Mouse (Mus musculus) gonadal fat pad, adult 2 months (tissue): ENCODE data around the gene Ddhd1. TPM values are rescaled to one million over a fixed set of nuclear protein-coding genes. Genes with fewer than 3 reads are reported as not detected.

Experiments used
- DNase-seq: peaks from one replicate; pipeline ENCODE4 v3.0.0-alpha.2; 2012; ENCODE audit warnings: low read depth
- polyA plus RNA-seq: library from polyadenylated mRNA; depleted of rRNA; stranded (reverse); fragments of >200 nt; gene quantifications from 2 replicates; pipeline ENCODE4 v1.2.3, GENCODE M21; 2012; rRNA removed

Ddhd1 gene
- polyA plus RNA-seq = 14.9 and 17.4 TPM in 2 replicates

DNA sequence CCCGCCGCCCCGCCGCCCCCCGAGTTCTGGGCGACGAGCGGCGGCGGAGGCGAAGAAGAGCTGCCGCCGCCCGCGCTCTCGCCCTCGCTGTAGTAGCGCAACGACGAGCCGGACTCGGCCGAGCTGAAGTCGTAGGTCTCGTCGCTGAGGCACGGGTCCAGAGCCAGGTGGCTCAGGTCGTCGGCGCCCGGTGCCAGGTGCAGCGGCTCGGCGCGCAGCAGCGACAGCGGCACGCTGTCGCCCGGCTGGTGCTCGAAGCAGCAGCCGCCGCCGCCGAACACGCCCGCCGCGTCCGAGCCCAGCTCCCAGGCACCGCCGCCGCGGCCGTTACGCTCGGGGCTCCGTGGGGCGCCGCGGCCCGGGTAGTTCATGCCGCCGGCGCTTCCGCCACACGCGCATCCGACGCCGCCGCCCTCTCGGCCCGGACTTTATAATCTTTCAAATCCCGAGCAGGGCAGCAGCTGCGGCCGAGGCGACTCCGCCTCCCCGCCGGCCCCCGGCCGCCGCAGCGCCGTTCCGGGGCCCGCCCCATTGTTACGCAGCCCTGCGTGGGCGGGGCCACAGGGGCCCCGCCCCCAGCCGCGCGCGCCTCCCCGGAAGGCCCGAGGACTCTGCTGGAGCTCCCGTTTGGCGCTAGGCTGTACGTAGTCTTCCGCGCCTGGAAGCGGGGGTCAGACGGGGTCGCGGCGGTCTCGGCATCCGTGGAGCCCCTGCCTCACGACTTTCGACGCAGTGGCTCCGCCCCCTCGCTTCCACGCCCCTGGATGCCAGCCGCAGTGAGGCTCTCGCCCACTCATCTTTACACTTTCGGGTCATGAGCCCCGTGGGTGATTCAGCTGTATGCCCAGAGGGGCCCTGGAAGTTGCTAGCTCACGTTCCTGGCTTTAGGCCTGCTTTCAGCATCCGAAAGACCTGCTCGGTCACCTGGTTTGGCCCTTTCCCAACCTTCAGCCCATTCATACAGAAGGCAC, at the start of gene Ddhd1:
Gene Ddhd1 (minus strand): TSS at position 503 of the 971 bp plus-strand sequence.
- no peak for DNase-seq

DNA sequence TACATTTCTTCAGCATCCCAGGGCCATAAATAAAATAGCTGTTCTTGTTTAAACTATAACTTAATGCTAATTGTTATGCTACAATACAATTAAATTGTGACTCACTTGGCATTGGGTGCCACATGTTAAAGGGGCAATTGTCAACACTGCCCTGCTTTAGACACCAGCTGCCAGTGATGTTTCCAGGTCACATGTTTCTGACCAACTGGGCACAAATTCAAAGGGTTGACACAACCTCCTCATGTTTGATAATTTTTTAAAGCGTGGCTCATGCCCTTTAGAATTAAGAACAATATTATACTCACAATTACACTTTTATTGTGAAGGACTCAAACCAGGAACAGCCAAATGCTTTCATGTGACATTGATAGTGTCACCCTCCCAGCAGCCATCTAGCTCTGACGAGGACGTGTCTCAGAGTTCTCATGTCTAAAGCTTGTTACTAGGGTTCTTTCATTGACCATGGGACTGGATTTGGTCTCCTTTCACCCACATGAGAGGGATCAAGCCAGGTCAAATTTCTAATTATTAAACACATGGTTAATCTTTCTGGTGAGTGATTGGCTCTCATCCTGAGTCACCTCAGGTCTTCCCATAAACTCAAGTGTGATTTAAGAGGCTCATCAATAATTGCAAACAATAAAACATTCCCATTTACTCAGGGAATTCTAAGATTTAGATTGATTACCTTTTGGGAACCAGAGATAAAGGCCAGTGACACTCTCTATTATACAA, 49.4 kb upstream of the Ddhd1 start:
- DNase-seq = no peak

DNA sequence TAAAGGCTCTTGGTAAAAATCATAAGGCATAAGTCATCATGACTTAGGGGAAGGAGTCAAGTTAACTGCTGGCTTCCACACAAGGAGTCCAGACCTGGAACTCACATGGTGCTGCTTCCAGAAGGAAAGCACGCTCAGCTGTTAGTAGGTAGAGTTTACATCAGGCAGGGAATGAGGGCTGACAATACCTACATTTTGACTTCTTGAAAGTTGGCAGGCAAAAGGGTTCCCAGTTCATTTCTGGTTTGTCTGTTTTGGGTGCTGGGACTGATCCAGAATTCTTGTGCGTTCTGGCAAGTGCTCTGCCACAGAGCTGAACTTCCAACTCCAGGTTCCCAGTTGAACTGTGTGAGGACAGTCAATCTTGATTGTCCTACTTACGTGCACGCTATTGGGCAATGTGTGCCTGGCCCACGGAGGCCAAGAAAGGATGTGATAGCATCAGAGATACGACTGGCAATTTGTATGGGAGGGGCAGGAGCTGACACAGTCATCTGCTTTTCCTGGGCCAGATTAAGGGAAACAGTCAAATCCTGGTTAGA, 42.2 kb upstream of the Ddhd1 start:
- no peak for DNase-seq

DNA sequence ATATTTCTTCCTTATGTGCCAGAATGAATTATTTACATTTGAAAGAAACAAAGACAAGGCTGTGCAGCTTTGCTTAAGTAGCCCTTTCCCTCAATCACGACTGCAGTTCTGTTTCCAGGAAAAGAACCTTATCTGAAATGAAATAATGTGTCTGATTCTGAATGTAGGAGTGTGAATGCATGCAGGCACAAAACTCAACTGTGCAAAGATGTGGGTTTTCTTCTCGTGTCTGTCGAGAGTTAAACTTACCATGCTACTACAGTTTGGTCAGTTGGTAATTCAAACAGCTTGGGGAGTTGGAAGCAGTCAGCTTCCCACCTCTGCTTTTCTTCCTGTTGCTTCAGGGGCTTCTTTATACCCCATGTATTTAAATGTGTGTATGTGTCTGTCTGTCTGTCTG, 40.9 kb upstream of the Ddhd1 start:
- no peak for DNase-seq

DNA sequence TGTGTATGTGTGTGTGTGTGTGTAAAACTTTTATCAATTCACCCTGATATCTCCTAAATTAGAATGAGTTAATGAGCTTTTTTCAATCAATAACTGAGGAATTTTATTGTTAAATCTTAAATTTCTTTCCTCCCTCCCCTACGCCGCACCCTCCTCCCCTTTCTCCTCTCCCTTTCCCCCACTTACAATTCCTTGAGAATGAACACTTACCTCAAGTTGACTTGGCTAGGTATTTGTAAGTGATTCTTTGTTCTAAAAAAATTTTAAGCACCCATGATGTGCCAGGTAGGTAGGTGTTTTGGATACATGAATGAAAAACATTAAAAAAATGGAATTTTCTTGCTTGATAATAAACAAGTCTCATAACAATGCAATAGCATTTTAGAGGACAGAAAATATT, 38.2 kb upstream of the Ddhd1 start:
- DNase-seq = no peak

DNA sequence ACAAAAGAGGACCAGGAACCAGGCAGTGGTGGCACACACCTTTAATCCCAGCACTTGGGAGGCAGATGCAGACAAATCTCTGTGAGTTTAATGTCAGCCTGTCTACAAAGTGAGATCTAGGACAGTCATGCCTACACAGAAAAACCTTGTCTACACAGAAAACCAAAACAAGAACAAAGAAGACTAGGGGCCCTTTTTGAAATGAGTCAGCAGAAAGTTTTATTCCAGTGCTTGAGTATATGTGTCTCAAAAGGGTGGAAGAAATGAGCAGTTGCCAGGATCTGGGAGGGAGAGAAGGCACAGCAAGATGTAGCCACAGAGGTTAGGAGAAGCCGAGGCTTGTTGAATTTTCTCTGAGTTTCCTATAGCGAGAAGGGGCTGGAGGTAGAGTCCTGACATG, 35.9 kb upstream of the Ddhd1 start:
- no peak for DNase-seq

DNA sequence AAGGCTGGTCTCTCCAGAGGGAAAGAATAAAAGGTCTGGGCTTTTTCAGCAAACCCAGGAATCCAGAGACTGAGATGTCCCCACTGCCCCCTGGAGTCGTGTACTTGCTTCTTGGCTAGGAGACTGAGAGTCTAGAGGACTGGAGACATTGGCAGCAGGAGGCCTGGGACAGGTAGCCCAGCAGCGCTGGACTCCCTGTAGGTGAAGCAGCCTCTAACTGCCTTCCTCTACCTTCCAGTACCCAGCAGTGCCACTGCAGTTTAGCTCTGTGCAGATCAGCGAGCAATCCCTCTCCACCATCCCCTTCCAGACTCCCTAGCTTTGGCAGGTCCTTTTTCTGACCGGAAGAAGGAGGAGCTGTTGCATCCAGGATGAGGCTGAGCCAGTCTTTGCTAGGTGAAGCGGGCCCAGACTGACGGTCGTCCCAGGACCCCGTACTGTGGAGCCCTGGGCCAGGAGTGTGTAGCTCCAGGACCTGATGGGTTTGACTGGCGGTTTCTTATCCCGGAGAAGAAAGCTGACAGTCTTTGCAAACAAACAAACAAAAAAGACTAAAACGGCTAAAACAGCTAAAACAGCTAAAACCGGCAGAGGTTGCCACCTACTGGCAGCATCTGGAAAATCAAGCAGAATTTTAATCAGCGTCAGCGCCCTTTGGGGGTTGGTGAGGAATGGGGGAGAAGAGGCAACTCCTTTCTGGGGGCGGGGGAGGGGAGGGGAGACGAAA, 32.7 kb upstream of the Ddhd1 start:
- no peak for DNase-seq

DNA sequence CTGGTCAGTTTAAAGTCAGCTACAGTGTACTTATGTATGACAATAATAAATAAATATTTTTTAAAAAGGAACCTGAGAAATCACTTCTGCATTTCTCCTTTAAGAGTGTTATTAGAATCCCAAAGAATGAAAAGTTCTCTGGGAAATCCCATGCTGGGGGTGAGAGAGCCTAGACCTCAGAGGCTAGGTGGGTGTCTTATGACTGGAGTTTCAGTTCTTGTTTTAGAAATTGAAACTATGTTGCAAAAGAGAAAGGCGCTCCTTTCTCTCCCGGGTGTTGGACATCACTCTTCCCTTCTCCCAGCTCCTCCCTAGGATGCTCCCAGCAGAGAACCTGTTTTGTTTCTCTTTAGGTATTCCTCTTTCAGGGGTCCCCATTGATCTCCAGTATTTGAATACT, 27.4 kb upstream of the Ddhd1 start:
- DNase-seq = no peak

DNA sequence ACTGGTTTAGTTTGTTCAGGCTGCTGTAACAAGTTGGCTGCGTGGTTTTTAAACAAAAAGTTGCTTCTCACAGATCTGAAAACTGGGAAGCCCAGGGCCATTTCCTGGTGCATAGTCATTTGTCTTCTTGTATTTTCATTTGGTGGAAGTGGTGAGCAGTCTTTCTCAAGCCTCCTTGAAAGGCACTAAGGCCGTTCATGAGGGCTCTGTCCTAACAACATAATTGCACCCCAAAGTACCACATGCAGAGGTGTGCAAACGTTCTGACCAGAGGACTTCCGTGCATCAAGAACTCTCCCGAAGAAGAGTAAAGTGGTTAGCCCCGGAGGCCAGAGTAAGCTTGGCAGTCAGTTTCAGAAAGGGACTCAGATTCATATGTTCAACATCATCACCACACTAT, 18.8 kb upstream of the Ddhd1 start:
- DNase-seq = no peak

DNA sequence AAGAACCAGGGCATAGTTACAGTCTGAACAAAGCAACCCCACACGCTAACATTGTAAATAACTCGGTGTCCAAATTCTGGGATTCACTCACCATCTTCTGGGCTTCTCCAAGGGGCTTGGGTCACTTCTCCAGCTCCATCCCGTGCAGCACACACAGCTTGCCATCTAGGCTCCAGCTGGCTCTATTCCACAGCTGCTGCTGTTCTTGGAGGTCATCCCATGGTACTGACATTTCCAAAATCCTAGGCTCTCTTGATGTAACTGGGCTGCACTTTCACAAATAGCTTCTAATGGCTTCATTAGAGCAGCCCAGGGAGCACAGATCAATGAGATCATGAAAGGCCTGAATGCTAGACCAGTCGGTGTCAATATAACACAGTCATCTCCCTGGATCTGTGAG, 10.4 kb upstream of the Ddhd1 start:
- no peak for DNase-seq

DNA sequence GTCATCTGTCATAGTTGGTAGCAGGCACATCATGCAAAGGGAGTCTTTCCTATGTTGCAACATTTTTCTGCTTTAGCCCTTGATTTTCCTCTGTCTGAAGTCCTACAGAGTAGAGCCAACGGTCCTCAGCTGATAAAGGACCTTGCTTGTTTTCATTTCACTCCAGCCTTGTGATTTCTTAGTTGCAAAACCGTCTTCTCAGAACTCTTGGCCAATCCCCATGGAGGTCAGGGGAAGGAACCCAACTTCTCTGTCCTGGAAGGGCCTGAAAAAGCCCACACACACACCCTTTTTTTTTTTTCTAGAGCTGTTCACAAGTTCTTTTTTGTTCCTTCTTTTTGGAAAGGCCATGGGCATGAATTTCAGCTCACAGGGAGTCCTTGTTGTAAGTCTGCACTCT, 9.3 kb upstream of the Ddhd1 start:
- no peak for DNase-seq

DNA sequence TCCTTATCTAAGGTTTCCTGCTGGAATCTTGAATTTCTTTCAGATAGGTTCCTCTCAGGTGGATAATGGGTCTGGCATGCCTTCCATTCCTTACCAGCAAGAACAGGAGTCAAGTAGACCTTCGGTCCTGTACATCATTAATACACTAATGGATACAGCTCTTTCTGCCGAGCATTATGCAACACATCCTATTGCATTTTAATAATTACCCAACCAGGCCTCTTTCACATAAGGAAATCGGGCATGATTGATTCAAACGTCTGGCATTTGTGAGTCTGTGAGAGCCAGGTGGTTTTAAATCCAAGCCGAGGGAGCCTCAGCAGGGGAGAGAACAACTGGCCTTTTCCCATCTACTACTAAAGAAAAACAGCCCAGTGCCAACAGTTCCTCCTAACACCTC, 3.6 kb upstream of the Ddhd1 start:
- DNase-seq = peak; percentile 45

DNA sequence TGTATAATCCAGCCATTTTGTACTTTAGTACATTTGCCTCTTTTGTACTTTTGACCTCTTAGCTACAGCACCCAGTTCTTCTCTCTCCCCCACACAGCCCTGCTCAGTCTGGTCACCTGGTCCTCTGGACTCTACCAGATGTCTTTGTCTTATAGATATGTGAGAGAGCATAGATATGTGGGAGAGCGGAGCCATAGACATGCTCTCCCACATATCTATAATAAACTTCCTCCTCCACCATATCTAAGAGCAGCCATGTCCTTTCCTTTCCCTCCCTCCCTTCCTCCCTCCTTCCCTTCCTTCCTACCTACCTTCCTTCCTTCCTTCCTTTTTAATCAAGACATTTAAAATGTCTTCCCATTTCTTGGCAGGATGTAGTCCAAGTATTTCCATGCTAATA, 2.4 kb upstream of the Ddhd1 start:
- DNase-seq = no peak

DNA sequence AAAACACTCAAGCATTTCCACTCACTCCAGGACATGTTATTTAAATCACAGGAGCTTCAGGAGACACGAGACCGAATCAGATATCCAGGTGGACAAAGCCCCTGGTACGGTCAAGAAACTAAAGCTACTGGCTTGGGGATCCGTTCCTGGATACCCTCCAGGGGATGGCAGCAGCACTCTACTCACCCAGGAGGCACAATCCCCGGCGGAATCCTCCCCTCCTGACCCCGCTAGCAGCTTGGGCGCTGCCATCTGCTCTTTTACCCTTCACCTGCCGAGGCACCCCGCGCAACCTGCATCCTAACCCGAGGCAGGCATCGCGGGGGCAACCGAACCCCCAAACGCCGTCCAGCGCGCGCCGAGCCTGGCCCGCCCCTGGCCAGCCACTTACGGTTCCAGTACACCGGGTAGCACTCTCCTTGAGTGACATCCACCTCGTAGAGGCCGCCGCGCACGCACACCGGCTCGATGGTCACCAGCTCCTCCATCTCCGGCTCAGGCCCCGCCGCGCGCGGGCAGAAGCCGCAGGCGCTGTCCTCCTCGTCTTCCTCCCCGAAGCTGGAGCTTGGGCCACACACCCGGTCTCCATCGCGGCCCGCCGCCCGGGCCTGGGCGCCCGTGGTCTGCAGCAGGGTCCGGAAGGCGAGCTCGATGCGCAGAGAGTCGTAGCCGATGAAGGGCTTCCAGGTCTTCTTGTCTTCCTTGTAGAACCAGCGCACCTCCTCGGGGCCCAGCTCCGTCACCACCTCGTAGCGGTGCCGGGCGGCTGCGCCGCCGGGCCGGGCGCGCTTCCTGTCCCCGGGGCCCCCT, 907 bp downstream of the Ddhd1 start:
- DNase-seq = no peak

DNA sequence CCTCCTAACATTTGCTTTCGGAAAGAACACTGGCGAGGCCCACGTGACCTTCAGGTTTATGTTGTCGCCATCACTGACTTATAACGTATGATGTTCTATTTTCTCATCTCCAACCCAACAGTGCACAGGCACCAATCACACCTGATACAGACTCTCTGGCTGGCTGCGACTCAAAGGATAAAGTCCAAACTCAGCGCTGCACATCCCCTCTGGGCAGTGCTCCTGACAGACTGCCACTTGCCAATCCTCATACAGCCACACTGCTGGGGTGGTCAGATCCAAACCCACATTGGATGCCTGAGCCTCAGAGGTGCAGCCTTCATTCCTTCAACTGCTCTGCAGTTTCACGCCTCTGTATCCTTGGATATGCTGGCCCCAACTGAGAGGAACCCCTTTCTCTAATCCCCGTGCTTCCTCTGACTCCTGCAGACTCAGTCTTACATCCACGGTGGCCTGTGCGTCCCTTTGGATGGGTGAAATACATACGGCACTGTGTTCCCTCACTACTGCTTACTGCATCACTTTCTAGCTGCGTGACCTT, 3.0 kb downstream of the Ddhd1 start:
- no peak for DNase-seq

DNA sequence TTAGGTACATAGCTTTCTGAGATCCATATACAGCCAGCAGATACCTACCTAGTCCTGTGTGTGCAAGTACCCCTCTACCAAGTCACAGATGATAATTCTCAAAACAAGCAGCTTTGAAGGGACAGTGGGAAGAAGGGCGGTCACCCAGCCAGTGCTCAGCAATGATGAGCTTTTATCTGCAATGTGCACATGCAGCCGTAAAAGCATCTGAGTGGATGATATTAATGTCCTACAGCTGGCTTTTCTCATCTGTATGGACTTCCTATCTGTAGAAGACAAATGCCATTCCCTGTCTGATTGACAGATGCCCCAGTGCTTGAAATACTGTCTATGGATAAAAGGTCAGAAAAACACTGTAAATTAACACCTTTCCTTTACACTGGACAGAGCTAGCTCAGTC, 4.2 kb downstream of the Ddhd1 start:
- DNase-seq = no peak

DNA sequence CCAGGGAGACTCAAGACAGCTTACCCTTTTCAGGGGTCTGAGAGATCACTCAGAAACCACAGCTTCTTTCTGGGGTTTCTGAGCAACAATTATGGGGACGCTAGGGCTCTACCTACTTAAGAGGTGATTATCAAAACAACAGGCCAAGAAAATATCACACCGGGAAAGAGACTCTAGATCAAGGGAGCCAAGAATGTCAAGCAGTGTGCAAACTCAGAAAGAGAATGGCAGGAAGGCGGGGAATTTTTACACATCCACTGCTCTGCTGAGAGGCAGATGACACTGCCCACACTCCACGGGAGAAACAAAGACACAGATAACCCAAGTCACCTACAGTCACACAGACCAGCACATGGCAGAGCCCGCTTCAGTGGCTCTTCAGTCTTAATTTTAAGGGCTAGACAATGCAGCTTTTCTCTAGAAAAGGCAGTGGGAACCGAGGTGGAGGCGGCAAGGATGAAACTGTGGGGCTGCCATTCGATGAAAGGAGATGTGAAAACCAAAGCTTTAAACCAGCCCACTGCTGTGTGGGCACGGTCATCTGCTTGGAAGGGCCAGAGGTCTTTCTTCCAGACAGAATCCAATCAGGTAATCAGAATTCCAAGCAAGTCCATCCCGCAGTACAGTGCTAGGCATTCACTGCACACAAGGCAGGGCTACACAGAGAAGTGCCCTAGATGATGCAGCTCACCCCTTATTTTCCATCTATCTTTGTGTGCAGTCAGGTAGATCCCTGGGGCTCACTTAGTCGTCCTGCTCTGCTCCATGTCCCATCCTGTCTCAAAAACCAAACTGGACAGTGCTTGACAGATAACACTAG, 8.7 kb downstream of the Ddhd1 start:
- no peak for DNase-seq

DNA sequence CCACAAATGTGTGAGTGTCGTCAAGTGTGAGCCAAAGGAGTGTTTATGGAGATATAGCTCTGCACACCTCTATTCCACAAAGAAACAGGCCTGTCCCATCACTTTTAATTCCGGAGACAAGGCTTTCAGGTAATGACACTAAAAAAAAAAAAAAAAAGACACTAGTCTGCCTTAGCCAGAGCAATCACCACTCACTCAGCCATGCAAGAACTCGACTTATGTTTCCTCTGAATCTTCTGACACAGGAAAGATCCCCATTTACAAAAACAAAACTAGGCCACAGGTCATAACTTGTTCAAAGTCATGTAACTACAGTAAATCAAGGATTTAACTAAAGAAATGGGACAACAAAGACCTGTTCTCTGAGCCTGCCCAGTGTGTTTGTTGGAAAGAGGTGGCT, 9.8 kb downstream of the Ddhd1 start:
- DNase-seq = no peak

DNA sequence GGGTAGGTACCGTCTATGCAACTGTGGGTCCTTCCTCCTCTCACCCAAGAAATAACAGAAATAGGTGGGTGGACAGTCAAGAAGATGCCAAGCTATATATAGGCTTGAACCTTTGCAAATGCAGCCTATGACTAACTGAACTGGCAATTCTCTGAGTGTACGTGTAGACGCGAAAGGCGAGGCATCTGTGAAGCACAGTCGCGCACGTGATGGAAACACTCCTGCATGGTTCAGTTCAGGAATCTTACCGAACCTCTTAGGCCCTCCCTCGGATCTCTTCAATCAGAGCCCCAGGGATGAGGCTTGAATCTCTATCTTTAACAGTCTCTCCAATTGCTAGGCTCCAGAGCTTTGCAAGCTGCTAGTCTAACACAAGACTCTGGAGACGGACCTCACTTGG, 10.3 kb downstream of the Ddhd1 start:
- DNase-seq = no peak

DNA sequence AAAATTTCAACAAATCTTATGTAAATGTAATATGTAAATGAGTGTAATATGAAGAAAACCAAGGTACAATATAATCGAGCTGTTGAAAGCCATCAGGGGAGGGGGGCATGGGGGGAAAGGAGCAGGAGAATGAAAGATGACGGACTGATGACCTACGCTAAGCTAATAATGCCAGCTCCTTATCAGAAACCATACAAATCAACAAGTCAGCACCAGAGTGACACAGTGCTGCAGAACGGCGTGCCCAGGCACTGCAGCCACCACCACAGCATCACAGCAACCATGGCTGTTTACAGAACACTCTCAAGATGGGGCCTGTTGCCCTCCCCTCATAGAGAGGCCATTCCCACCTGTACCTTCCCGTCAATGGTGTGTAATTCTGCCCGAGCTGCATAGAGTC, 10.8 kb downstream of the Ddhd1 start:
- no peak for DNase-seq
